Mouse (Mus musculus) liver, postnatal 0 days (tissue): ENCODE results near the gene Trpc6.

Source experiments
- CTCF ChIP-seq: sonication (generic); IDR thresholded peaks from 2 replicates; pipeline ENCODE4 v1.5.1; 2016; ENCODE audit warnings: antibody characterized with exemption, low read depth
- EP300 ChIP-seq: IDR thresholded peaks from 2 replicates; pipeline ENCODE4 v1.6.1; 2016; ENCODE audit warnings: antibody characterized with exemption, low read depth, mild to moderate bottlenecking

DNA sequence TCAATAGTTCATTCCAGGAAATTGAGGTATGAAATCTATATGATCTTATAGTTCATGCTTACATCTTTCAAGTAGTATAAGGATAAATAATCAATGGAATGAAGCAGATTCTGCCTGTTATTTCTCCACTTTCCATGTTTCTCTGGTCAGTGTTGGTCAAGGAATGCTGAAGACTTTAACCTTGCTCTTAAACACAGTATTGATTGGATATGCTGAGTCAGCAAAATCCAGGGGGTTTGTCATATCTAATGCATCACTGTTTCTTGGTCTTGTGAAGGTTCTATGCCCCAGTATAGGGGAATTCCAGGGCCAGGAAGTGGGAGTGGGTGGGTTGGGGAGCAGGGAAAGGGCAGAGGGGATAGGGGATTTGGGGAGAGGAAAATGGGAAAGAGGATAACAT is 111.4 kb downstream of the Trpc6 start:
- TF ChIP-seq EP300 (no peak), CTCF (no peak)
